Mouse (Mus musculus) ES-E14 (cell line): ENCODE results near the gene Nos3.

Source experiments
- CHD2 ChIP-seq: IDR thresholded peaks from 2 replicates; pipeline ENCODE4 v1.6.1; 2014; ENCODE audit warnings: mild to moderate bottlenecking, low read depth, low read length, inconsistent platforms
- MAFK ChIP-seq: IDR thresholded peaks from 2 replicates; pipeline ENCODE4 v1.6.1; 2014; ENCODE audit warnings: mild to moderate bottlenecking, low read depth, low read length, inconsistent platforms; ENCODE audit not compliant: insufficient read depth
- ZC3H11A ChIP-seq: IDR thresholded peaks from 2 replicates; pipeline ENCODE4 v1.6.1; 2012; ENCODE audit warnings: low read depth, mild to moderate bottlenecking, inconsistent platforms, low read length, borderline replicate concordance
- ZNF384 ChIP-seq: IDR thresholded peaks from 2 replicates; pipeline ENCODE4 v1.6.1; 2012; ENCODE audit warnings: low read depth, low read length, inconsistent platforms

DNA sequence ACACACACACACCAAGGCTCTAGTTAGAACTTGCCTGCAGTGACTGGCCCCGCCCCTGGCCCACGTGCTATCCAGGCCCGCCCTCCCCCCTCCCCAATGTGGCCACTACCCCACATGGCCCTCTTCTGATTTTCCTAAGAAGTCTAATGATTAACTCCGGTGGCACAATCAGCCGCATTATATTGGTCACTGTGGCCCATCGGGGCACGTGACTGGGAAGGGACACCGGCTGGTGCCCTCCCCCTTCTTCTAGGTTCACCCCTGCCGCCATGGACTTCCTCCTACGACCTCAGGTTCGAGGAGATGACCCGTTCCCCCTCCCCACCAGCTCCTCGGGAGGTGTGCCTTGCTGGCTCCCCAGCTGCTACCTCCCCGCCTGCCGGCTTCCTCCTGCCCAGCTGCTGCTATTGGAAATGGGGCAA lies 63.4 kb downstream of the Nos3 start:
- TF ChIP-seq CHD2 = no peak
- no peak for TF ChIP-seq ZC3H11A
- no peak for TF ChIP-seq MAFK
- no peak for TF ChIP-seq ZNF384
